Mouse (Mus musculus) hematopoietic stem cell, adult 5-6 weeks (primary cell): ENCODE data around the gene Iqschfp. TPM values are rescaled to one million over a fixed set of nuclear protein-coding genes. Genes with fewer than 3 reads are reported as not detected.

Experiments
- ATAC-seq, 2 experiments: fragments of 125-278 bp in 1 of 2; replicated peaks in 1 of 2; 2 replicates each; pipeline ENCODE4 v1.8.0; 2016 to 2017; ENCODE audit warnings: inconsistent platforms in 2 of 2, mild to moderate bottlenecking in 2 of 2, moderate number of reproducible peaks in 2 of 2, low read depth in 1 of 2, moderate TSS enrichment in 1 of 2; ENCODE audit not compliant: low FRiP score in 2 of 2, poor library complexity in 2 of 2, severe bottlenecking in 2 of 2, insufficient read depth in 1 of 2, low TSS enrichment in 1 of 2
- total RNA-seq: library from RNA; stranded (forward); fragments of 172-1452, 232-1000 nt; gene quantifications from 2 replicates; pipeline ENCODE4 v1.2.3, GENCODE M21; 2017

The Iqschfp gene
- total RNA-seq, 1 experiment from 2014 or later: not detected

DNA sequence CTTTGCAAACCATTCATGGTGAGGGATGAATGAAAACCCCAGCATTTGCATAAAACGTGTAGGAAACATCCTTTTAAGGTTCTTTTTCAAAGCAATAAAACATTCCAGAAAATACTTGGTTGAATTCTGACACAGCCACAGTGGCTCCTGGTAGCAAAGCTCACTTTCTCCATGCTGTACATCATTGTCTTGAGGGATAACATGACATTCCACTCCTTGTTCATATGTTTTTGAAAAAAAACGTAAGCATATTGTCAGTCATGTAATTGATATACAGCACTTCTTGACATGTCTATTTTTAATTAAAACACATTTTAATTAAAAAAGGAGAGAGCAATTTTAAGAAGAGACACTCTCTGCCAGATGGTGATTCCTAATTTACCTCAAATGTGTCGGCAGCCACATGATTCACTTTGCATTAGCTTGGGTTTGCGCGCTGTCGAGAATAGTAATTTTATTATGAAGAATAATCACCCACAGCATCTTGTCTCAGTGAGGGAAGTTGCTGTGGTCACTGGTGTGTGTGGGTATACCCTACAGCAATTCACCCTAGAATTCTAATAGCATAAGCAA is 234.3 kb downstream of the Iqschfp start:
- no peak for ATAC-seq

DNA sequence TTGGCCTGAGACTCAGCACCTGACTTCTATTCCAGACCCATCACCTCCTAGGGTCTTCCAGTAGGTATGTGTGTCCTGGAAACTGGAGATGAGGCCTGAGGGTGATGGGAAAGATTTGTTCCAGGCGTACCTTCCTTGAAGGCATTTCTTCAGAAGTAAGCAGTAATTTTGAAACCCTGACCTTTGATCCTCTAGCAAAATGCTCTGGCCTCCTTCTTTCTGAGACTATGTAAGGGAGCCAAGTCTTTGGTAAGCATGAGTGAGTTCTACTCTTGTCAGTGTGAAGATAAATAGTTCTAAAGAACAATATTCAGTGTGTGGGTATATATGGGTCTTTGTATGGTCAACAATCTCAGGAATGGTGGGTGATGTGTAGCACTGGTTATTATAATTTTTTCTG is 238.4 kb downstream of the Iqschfp start:
- ATAC-seq: no peak

- ATAC-seq: no peak
Observed at GRCm38 (mm10) chr3:68138833-68139627, 247.0 kb downstream of the Iqschfp start.

GRCm38 (mm10) chr3:68150688-68151087 is 258.7 kb downstream of the Iqschfp start:
- no peak for ATAC-seq

GRCm38 (mm10) chr3:68160175-68160574 is 268.1 kb downstream of the Iqschfp start:
- no peak for ATAC-seq

DNA sequence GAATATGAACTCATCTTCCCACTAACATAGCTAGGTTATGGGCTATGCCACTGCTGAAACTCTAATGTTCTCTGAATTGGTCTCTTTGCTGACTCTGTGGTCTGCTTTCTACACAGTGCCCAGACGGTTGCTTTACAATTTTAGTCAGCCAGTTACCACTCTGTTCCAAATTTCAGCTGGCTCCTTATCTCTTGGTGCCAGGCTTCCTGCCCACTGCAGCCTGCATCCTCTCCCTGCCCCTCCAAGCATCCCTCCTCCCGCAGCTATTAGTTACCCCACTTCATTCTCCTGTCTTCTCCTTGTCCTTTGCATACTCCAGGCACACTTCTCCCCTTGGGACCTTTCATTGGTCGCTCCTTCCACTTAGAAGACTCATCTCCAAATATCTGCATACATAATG is 268.7 kb downstream of the Iqschfp start:
- ATAC-seq: peak; percentile 98 to 99

DNA sequence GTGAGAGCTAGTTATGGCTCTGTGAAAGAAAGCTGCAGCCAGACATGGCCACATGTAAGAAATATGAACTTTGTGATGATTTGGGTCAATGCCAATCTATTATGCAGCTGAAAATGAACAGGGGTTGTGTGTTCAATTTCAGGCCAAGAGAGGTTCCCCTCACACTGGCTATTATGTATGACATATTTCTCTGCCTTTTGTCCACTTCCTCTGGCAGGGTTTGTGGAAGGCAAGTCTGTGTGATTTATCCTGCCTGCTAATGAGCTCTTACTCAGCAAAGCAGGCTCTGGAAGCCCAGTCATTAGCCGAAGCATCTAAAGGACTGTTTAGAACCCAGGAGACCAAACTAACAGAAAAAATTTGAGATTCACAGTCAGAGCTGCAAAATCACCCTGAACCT is 286.2 kb downstream of the Iqschfp start:
- ATAC-seq: 0 out of 4 replicates have a peak, but pooled peaks of 1 of the 2 experiments have one; percentile 27

- ATAC-seq: no peak
Observed at GRCm38 (mm10) chr3:68187471-68187870, 295.4 kb downstream of the Iqschfp start.

DNA sequence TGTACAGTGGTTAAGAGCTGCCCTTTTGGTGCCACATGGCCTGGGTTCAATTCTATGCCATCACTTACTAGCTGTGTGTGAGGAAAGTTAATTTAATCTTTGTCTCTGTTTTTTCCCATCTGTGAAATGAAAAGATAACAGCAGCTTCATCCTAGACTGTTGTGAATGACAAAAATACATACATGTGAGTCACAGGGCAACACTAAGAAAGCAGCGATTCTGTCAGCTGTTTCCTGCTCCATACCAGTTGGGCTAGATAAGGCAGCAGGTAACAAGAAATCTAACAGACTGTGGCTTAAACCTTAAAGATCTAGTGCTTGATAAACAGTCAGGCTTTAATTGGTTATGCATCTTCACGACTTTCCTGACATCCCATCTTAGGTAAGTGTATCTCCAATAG is 297.1 kb downstream of the Iqschfp start:
- ATAC-seq: no peak

- no peak for ATAC-seq
Observed at GRCm38 (mm10) chr3:68196933-68197332, 304.9 kb downstream of the Iqschfp start.

- no peak for ATAC-seq
Observed at GRCm38 (mm10) chr3:68201214-68201613, 309.2 kb downstream of the Iqschfp start.

DNA sequence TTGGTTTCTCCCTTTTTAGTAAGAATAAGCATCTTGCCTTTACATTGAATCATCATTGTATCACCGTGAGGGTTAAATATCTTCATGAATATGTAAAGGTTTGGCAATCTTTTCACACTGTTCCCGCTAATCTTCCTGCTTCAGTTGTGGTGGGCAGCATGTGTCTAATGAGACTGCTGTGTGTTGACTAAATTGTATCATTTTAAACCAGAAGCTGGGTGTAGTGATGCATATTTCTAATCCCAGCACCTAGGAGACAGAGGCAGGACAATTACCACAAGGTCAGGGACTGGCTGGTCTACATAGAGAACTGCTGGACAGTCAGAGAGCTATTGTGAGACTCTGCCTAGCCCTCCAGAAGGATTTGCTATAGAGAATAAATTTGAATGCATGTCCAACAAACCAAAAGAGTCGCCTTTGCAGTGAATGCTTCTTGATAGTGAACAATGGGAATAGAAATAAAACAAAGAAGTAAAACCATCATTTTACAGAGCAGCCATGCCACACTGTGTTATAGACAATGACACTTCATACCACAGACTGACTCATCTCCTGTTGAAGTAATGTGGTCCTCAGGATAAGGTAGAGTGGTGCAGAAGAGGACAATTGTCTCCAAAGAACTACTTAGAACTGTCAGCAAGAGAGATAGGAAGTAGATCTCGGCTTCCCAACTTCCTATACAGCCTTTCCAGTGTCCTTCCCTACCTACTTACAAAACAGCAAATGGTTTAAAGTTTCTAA is 310.3 kb downstream of the Iqschfp start:
- no peak for ATAC-seq

DNA sequence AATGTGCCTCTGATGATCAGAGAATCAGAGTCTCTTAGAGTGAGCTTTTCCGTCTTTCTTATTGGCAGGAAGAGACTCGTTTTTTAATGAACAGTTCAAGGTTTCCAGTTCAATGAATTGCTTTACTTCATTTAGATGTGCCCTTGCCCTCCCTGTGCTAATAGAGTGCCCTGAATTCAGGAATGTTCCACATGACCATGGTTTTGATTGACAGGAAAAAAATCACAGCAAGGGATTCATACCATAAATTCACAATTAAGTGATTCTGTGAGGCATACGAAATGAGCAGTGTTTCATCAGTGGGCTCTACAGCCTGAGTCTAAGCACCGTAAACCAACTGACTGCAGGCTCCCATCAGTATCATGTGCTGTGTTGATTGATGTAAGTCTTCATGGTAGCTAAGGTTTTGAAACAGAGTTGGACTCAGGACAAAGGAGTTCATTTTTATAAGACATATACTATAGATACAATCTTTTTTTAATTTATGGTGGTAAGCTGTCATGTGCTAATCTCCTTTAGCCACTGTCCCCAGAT is 312.0 kb downstream of the Iqschfp start:
- ATAC-seq: no peak

DNA sequence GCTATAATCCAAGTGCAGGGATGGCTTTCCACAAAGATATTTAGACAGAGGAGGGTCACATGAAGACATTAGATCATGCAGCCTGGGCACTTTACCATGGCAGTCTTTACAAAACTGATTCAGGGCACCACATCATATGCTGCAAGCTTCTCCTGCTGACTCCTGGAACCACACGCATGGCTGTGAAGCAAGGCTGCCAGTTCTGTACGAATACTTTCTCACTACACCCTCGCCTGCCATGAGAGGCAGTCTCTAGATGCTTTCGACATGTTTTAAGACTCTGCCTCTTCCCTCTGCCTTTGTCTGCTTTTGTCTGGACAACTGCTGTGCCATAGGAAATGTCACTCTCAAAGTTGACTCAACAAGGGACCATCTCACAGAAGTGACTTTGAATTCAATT is 318.4 kb downstream of the Iqschfp start:
- ATAC-seq: no peak

DNA sequence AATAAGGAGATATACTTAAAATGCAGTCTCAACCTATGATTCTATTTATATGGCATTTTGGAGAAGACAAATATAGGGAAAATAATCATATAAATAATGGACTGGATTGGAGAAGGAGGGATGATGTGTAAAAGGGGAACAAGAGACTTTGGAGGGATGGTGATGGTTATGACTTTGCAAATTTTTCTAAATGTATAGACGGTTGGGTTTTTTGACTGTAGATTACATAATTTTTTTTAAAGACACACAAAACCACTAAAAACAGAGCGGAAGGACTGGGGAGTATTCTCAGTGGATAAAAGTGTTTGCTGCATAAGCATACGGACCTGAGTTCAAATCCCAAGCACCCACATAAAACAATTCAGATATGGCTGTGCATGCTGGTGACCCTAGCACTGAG is 329.4 kb downstream of the Iqschfp start:
- no peak for ATAC-seq

- ATAC-seq: no peak
Observed at GRCm38 (mm10) chr3:68239887-68240286, 347.9 kb downstream of the Iqschfp start.

- no peak for ATAC-seq
Observed at GRCm38 (mm10) chr3:68243239-68243638, 351.2 kb downstream of the Iqschfp start.

GRCm38 (mm10) chr3:68246154-68246553 is 354.1 kb downstream of the Iqschfp start:
- ATAC-seq: no peak
